Mouse (Mus musculus) heart, embryonic 11.5 days (tissue): ENCODE data around the gene Ttpal. TPM values are rescaled to one million over a fixed set of nuclear protein-coding genes. Genes with fewer than 3 reads are reported as not detected.

Experiments used
- ATAC-seq: fragments of 200-750 bp; cut with Nextera tagmentation; replicated peaks from 2 replicates; pipeline ENCODE4 v1.8.0; 2017; ENCODE audit warnings: moderate library complexity; ENCODE audit not compliant: insufficient number of reproducible peaks, low FRiP score, low TSS enrichment
- H3K27ac ChIP-seq: fragments of 300-500 bp; sonication (generic); 2 replicates; pipeline ENCODE4 v1.5.1; 2014; ENCODE audit warnings: mild to moderate bottlenecking, low read depth, low read length
- H3K27me3 ChIP-seq: fragments of 300-500 bp; sonication (generic); 2 replicates; pipeline ENCODE4 v1.6.1; 2014; ENCODE audit warnings: mild to moderate bottlenecking, low read length, mixed read lengths; ENCODE audit not compliant: control insufficient read depth, insufficient read depth
- H3K36me3 ChIP-seq: fragments of 300-500 bp; sonication (generic); 2 replicates; pipeline ENCODE4 v1.6.1; 2014; ENCODE audit warnings: mild to moderate bottlenecking, low read length, moderate library complexity, mixed read lengths; ENCODE audit not compliant: control insufficient read depth, insufficient read depth
- H3K4me1 ChIP-seq: fragments of 300-500 bp; sonication (generic); 2 replicates; pipeline ENCODE4 v1.6.1; 2014; ENCODE audit warnings: low read length; ENCODE audit not compliant: control insufficient read depth, insufficient read depth
- H3K4me2 ChIP-seq: fragments of 300-500 bp; sonication (generic); 2 replicates; pipeline ENCODE4 v1.6.1; 2014; ENCODE audit warnings: mild to moderate bottlenecking, moderate library complexity
- H3K4me3 ChIP-seq: fragments of 300-500 bp; sonication (generic); 2 replicates; pipeline ENCODE4 v1.5.1; 2014; ENCODE audit warnings: low read depth, low read length
- H3K9ac ChIP-seq: fragments of 300-500 bp; sonication (generic); 2 replicates; pipeline ENCODE4 v1.6.1; 2014; ENCODE audit warnings: mild to moderate bottlenecking, low read depth, low read length, moderate library complexity
- H3K9me3 ChIP-seq: fragments of 300-500 bp; sonication (generic); replicated peaks from 2 replicates; pipeline ENCODE4 v1.6.1; 2016; ENCODE audit warnings: low read length; ENCODE audit not compliant: control insufficient read depth
- WGBS: fragments of 180-500 bp; shearing (Covaris S2); extraction: QIAGEN DNeasy Blood & Tissue Kit; methylation state at CpG from one replicate; pipeline ENCODE4 v1.1.7; 2014; ENCODE audit not compliant: insufficient replicate concordance; 5-methylcytosine and 5-hydroxymethylcytosine counted together
- polyA plus RNA-seq: library from polyadenylated mRNA; unstranded; fragments of >200 nt; fragmentation: Nextera tagmentation; extraction: Ambion mirVana; gene quantifications from 2 replicates; pipeline ENCODE4 v1.2.1, GENCODE M21; 2014

Gene Ttpal
- polyA plus RNA-seq, 1 experiment from 2014 or later, result 28.2 TPM

GRCm38 (mm10) chr2:163613206-163613605 is 11.1 kb downstream of the Ttpal start:
- H3K36me3 ChIP-seq, result peaks cover 35% of the 10 kb centered on the region
- no peaks in the 10 kb centered on the region for H3K9me3 ChIP-seq
- no peak overlapping the region for H3K9ac ChIP-seq
- 95% methylated on average over 5 of the region's 5 CpGs for WGBS
- no peak overlapping the region for H3K4me2 ChIP-seq
- ATAC-seq, result no peak
- no peak overlapping the region for H3K4me3 ChIP-seq
- no peaks in the 10 kb centered on the region for H3K27me3 ChIP-seq
- H3K27ac ChIP-seq, result no peak overlapping the region
- no peaks in the 10 kb centered on the region; the same call in 1 of the 2 replicates for H3K4me1 ChIP-seq

- no peak overlapping the region for H3K27ac ChIP-seq
- no peak overlapping the region for H3K9ac ChIP-seq
- H3K36me3 ChIP-seq, result peaks cover 37% of the 10 kb centered on the region
- no peak for ATAC-seq
- H3K4me2 ChIP-seq, result no peak overlapping the region
- no peaks in the 10 kb centered on the region for H3K4me1 ChIP-seq
- WGBS, result 90% methylated on average over 4 of the region's 4 CpGs
- no peaks in the 10 kb centered on the region for H3K9me3 ChIP-seq
- H3K27me3 ChIP-seq, result no peaks in the 10 kb centered on the region
- H3K4me3 ChIP-seq, result no peak overlapping the region
Observed at GRCm38 (mm10) chr2:163613990-163614389, 11.9 kb downstream of the Ttpal start.

- WGBS, result 91% methylated on average over 9 of the region's 9 CpGs
- H3K27me3 ChIP-seq, result no peaks in the 10 kb centered on the region
- peaks cover 47% of the 10 kb centered on the region for H3K36me3 ChIP-seq
- no peaks in the 10 kb centered on the region for H3K4me1 ChIP-seq
- no peak overlapping the region for H3K27ac ChIP-seq
- H3K9ac ChIP-seq, result no peak overlapping the region
- ATAC-seq, result no peak
- no peak overlapping the region for H3K4me3 ChIP-seq
- no peak overlapping the region for H3K4me2 ChIP-seq
- H3K9me3 ChIP-seq, result no peaks in the 10 kb centered on the region
Observed at GRCm38 (mm10) chr2:163615401-163615800, 13.3 kb downstream of the Ttpal start.

GRCm38 (mm10) chr2:163615906-163616651 is 14.0 kb downstream of the Ttpal start:
- no peaks in the 10 kb centered on the region for H3K9me3 ChIP-seq
- H3K4me1 ChIP-seq, result no peaks in the 10 kb centered on the region
- H3K9ac ChIP-seq, result no peak overlapping the region
- H3K27me3 ChIP-seq, result no peaks in the 10 kb centered on the region
- H3K36me3 ChIP-seq, result peaks cover 50% of the 10 kb centered on the region
- H3K4me3 ChIP-seq, result no peak overlapping the region
- ATAC-seq, result no peak
- H3K27ac ChIP-seq, result no peak overlapping the region
- 93% methylated on average over 4 of the region's 4 CpGs for WGBS
- no peak overlapping the region for H3K4me2 ChIP-seq

GRCm38 (mm10) chr2:163616652-163617227 is 14.6 kb downstream of the Ttpal start:
- no peak overlapping the region for H3K4me3 ChIP-seq
- H3K9ac ChIP-seq, result no peak overlapping the region
- 84% methylated on average over 3 of the region's 3 CpGs for WGBS
- no peaks in the 10 kb centered on the region for H3K9me3 ChIP-seq
- no peak overlapping the region for H3K4me2 ChIP-seq
- no peaks in the 10 kb centered on the region for H3K27me3 ChIP-seq
- no peaks in the 10 kb centered on the region for H3K4me1 ChIP-seq
- no peak overlapping the region for H3K27ac ChIP-seq
- peaks cover 48% of the 10 kb centered on the region for H3K36me3 ChIP-seq
- ATAC-seq, result no peak

GRCm38 (mm10) chr2:163617232-163617863 is 15.2 kb downstream of the Ttpal start:
- no peak overlapping the region for H3K27ac ChIP-seq
- H3K9me3 ChIP-seq, result no peaks in the 10 kb centered on the region
- ATAC-seq, result no peak
- 71% methylated on average over 3 of the region's 3 CpGs for WGBS
- no peak overlapping the region for H3K4me3 ChIP-seq
- no peak overlapping the region for H3K4me2 ChIP-seq
- no peaks in the 10 kb centered on the region for H3K27me3 ChIP-seq
- H3K36me3 ChIP-seq, result peaks cover 47% of the 10 kb centered on the region
- H3K4me1 ChIP-seq, result no peaks in the 10 kb centered on the region
- H3K9ac ChIP-seq, result no peak overlapping the region

- H3K36me3 ChIP-seq, result peaks cover 47% of the 10 kb centered on the region
- WGBS, result 88% methylated on average over 4 of the region's 4 CpGs
- ATAC-seq, result no peak
Observed at GRCm38 (mm10) chr2:163617874-163618273, 15.8 kb downstream of the Ttpal start.

GRCm38 (mm10) chr2:163620451-163620850 is 18.3 kb downstream of the Ttpal start:
- H3K36me3 ChIP-seq, result peaks cover 28% of the 10 kb centered on the region
- H3K27me3 ChIP-seq, result no peaks in the 10 kb centered on the region
- no peak overlapping the region for H3K27ac ChIP-seq
- H3K4me2 ChIP-seq, result no peak overlapping the region
- no peak overlapping the region for H3K4me3 ChIP-seq
- WGBS, result 90% methylated on average over 8 of the region's 8 CpGs
- no peak for ATAC-seq
- H3K9me3 ChIP-seq, result no peaks in the 10 kb centered on the region
- no peak overlapping the region for H3K9ac ChIP-seq
- H3K4me1 ChIP-seq, result no peaks in the 10 kb centered on the region

More at GRCm38 (mm10) chr2:163617874-163618273, 15.8 kb downstream of the Ttpal start:
- no peak overlapping the region for H3K9ac ChIP-seq
- H3K27ac ChIP-seq, result no peak overlapping the region
- no peaks in the 10 kb centered on the region for H3K4me1 ChIP-seq
- no peak overlapping the region for H3K4me2 ChIP-seq
- no peaks in the 10 kb centered on the region for H3K27me3 ChIP-seq
- H3K4me3 ChIP-seq, result no peak overlapping the region
- H3K9me3 ChIP-seq, result no peaks in the 10 kb centered on the region
